Mouse (Mus musculus) layer of hippocampus, postnatal 36 days (tissue): ENCODE measurements around the gene Cntfr. TPM values are rescaled to one million over a fixed set of nuclear protein-coding genes. Genes with fewer than 3 reads are reported as not detected.

Experiments used
- DNase-seq, 2 experiments: peaks; one replicate each; pipeline ENCODE4 v3.0.0; 2022
- total RNA-seq, 2 experiments: library from RNA; stranded (reverse); gene quantifications; 2 replicates each; pipeline ENCODE4 v1.2.3; 2021

Cntfr gene
- total RNA-seq, 2 experiments from 2014 or later, result 90.8 to 97.6 TPM

- DNase-seq, result no peak
Observed at GRCm38 (mm10) chr4:41609681-41610593, 87.0 kb downstream of the Cntfr start.

Other genes starting within 250 kb of the Cntfr start
- gene Kif24, start 232.2 kb downstream of the Cntfr start, total RNA-seq, result 1 to 10 TPM in 1 of 2 experiments, under 1 TPM in 1; 0.62 to 1.4 TPM
- gene Nudt2, start 231.9 kb downstream of the Cntfr start, total RNA-seq, result 10 to 100 TPM; 25.6 to 27.9 TPM
- 10 to 100 TPM; 29.9 to 32.4 TPM for gene AI464131, start 194.0 kb downstream of the Cntfr start, total RNA-seq
- gene 1110017D15Rik, start 179.8 kb downstream of the Cntfr start, total RNA-seq, result 1 to 10 TPM; 3.1 to 6.5 TPM
- gene Fam219a, start 127.6 kb downstream of the Cntfr start, total RNA-seq, result 100 to 1,000 TPM; 151 to 152 TPM
- 10 to 100 TPM in 1 of 2 experiments, 1 to 10 TPM in 1; 8.2 to 10.1 TPM for gene Dnaic1, start 127.3 kb downstream of the Cntfr start, total RNA-seq
- 10 to 100 TPM; 60.2 to 64.3 TPM for gene Enho, start 56.8 kb downstream of the Cntfr start, total RNA-seq
- gene Il11ra1, start 2.9 kb upstream of the Cntfr start, total RNA-seq, result 10 to 100 TPM; 37.0 to 38.0 TPM
- 10 to 100 TPM; 30.0 to 33.1 TPM for gene Rpp25l, start 16.4 kb upstream of the Cntfr start, total RNA-seq
- 100 to 1,000 TPM; 143 to 154 TPM for gene Dctn3, start 26.1 kb upstream of the Cntfr start, total RNA-seq
- not detected for gene Arid3c, start 34.1 kb upstream of the Cntfr start, total RNA-seq
- gene Galt, start 58.1 kb upstream of the Cntfr start, total RNA-seq, result 10 to 100 TPM; 51.5 to 52.1 TPM
- 10 to 100 TPM; 38.6 to 41.1 TPM for gene Sigmar1, start 59.1 kb upstream of the Cntfr start, total RNA-seq
- gene Ccl27a, start 77.2 kb upstream of the Cntfr start, total RNA-seq, result 100 to 1,000 TPM; 137 to 138 TPM
- not detected for gene Gm21541, start 206.5 kb upstream of the Cntfr start, total RNA-seq
- gene Gm20878, start 244.5 kb upstream of the Cntfr start, total RNA-seq, result 10 to 100 TPM; 17.4 to 20.9 TPM